Mouse (Mus musculus): ENCODE data around the gene Dusp1. TPM values are rescaled to one million over a fixed set of nuclear protein-coding genes. Genes with fewer than 3 reads are reported as not detected.
A peak's percentile ranks its signal among the peaks of the same experiment; 100 is the strongest.

Gene Dusp1
- polyA plus RNA-seq, 1 experiment from 2014 or later: 29.6 TPM

DNA sequence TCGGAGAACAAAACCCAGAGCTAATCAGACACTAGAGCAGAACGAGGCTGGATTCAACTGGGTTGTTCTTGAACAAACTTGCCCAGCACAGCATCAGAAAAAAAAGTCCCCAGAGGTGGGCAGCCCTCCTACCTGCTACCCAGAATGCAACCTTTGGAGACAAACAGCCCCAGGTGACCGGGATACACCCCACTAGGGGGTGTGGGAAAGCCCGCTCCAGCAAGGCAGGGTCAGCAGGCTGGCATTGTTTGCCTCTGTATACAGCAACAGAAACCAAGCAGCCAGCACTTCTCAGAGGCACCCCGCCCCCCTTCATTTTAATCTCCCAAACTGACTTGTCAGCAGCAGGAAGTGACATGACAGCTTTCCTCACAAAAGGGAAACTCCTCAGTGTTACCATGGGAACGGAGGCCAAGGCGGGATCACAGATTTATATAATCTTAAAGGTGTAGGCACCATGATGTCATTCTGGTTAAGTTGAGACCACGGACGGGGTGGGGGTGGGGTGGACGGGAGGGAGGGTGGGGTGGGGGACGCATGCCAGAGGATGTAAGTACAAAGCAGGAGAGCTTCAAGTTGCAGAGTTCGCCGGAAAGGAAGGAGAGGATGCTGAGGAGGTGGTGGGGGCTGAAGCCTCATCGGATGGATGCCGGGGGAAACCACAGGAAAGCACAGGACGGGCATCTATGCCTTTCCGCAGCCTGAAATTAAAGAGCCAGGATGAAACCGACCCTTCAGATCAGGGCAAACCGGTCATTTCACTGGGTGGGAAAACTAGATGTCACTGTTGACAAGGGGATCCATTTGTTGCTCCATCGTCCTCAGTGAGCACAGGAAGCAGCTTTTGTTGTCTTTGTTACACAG, 58.9 kb downstream of the Dusp1 start:
- Histone ChIP-seq H3K36me3 (replicated peaks) (peaks cover 34% of the 10 kb centered on the region), H3K9ac (no peak overlapping the region), H3K4me1 (replicated peaks) (peaks cover 53% of the 10 kb centered on the region), H3K4me2 (peak overlapping the region; percentile 46), H3K27ac (replicated peaks) (peak overlapping the region; percentile 43; the same call in 1 of the 2 replicates), H3K9me3 (replicated peaks) (no peaks in the 10 kb centered on the region), H3K4me3 (replicated peaks) (no peak overlapping the region), H3K27me3 (no peaks in the 10 kb centered on the region)
- 5% methylated on average over 20 of the region's 20 CpGs for WGBS (ENCODE audit: insufficient replicate concordance)
- ATAC-seq (ENCODE audit: insufficient read depth): no peak

DNA sequence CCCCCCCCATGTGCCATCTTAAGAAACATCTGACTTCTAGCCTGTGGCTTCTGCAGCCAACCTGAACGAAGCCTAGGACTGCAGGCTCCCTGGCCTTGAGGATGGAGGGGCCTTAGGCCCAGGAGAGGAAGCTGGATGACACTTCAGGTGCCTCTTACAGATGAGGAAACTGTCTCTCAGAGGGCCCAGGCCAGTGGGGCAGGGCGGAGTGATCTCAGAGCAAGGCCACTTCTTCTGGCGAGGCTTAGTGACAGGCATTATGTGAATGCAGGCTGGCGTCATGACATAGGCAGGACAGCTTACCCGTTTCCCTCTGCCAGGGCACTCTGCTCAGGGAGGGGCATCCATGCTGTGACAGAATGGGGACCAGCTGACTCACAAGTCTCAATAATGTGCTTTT, 60.1 kb downstream of the Dusp1 start:
- no peak for ATAC-seq (ENCODE audit: insufficient read depth)
- Histone ChIP-seq H3K36me3 (replicated peaks) (peaks cover 30% of the 10 kb centered on the region), H3K4me3 (replicated peaks) (no peak overlapping the region), H3K4me2 (no peak overlapping the region), H3K27me3 (no peaks in the 10 kb centered on the region), H3K27ac (replicated peaks) (0 out of 2 replicates have a peak overlapping the region, but pooled peaks have one; percentile 43), H3K4me1 (replicated peaks) (peaks cover 47% of the 10 kb centered on the region), H3K9ac (no peak overlapping the region), H3K9me3 (replicated peaks) (no peaks in the 10 kb centered on the region)
- WGBS (ENCODE audit: insufficient replicate concordance): 74% methylated on average over 5 of the region's 5 CpGs

DNA sequence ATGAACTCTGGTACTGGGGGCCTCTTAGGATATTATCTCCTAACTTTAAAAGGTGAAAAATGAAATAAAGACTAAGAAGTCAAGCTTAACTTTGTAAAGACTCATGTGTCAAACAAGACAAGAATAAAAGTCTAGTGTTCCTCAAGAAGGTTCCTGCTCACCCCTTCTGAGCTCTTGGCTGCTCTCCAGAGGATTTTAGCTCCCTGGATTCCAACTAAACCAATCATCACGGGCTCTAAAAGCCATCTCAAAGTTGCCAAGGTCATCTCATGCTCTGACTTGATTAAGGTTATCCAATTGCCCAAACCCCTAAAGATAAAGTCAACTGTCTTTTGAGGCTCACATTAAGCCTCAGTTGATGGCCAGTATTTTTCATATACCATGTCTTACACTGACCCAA, 63.3 kb downstream of the Dusp1 start:
- no peak overlapping the region for H3K4me3 ChIP-seq (replicated peaks)
- no peaks in the 10 kb centered on the region for H3K9me3 ChIP-seq (replicated peaks)
- no peak overlapping the region for H3K27ac ChIP-seq (replicated peaks)
- no peaks in the 10 kb centered on the region for H3K27me3 ChIP-seq
- 27% methylated on average over 1 of the region's 1 CpGs for WGBS (ENCODE audit: insufficient replicate concordance)
- peaks cover 19% of the 10 kb centered on the region for H3K4me1 ChIP-seq (replicated peaks)
- ATAC-seq (ENCODE audit: insufficient read depth): no peak
- no peak overlapping the region for H3K9ac ChIP-seq
- H3K4me2 ChIP-seq: no peak overlapping the region
- no peaks in the 10 kb centered on the region for H3K36me3 ChIP-seq (replicated peaks)

DNA sequence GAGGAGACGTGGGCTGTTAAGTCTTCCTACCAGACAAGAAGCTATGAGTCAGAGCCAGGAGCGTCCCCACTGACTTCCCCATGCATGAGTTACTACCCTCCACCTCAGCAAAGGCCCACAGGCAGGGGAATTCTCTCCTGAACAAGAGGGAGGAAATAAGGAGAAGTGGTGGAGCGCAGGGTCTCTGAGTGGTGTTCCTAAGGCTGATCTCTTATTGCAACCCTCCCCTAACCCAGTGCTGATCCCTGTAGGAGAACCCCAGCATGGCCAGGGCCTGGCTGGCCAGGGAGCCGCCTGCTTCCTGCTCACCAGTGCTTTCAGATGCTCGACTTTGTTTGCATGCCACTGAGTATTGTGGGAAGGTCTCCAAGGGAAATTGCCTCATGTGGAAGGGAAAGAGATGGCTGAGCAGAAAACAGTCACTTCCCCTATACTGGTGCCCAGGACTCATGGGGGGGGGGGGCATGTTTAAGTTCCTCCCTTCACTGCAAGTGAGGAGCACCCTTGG, 64.5 kb downstream of the Dusp1 start:
- Histone ChIP-seq H3K4me1 (replicated peaks) (peaks cover 8% of the 10 kb centered on the region; the same call in 1 of the 2 replicates), H3K4me3 (replicated peaks) (no peak overlapping the region), H3K9me3 (replicated peaks) (0 out of 2 replicates have a peak, but pooled peaks cover 2% of the 10 kb centered on the region), H3K9ac (no peak overlapping the region), H3K27me3 (no peaks in the 10 kb centered on the region), H3K36me3 (replicated peaks) (no peaks in the 10 kb centered on the region), H3K4me2 (no peak overlapping the region), H3K27ac (replicated peaks) (peak overlapping the region; percentile 29; the same call in 1 of the 2 replicates)
- ATAC-seq (ENCODE audit: insufficient read depth): peak; percentile 63
- 26% methylated on average over 5 of the region's 5 CpGs for WGBS (ENCODE audit: insufficient replicate concordance)

DNA sequence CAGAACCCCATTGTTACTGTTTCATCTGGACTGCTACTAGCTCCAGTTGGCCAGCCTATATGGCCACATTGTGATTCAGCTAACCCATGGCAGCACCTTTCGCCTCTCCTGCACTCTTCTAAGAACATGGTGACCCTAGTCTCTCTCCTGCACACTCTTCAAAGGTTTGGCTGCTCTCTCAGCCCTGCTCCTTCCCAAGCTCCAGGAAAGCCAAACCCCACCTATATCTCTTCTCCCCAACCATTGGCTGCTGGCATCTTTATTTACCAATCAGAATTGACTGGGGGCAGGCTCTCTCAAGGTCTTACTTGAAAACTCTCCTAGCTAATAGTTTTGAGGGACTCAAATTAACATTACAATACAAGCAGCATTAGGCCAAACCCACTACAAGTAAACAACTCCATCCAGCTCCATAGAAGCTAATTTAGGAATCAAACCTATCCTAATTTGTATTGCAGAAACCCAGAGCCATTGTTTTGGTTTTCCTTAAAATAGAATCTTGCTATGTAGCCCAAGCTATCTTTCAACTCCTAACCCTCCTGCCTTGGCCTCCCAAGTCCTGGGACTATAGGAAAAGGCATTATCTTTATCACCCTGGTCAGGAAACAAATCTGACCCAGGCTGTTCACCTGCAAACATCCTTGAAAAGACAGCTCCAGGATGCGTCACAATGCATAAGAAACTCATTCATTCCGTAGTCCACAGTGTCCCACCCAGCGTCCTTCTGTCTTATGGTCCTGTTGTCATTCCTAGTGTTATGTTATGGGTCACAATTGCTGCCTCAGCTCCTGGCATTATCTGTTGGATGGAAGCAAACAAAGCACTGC, 67.1 kb downstream of the Dusp1 start:
- no peak overlapping the region for H3K4me3 ChIP-seq (replicated peaks)
- 0 out of 2 replicates have a peak, but pooled peaks cover 3% of the 10 kb centered on the region for H3K9me3 ChIP-seq (replicated peaks)
- H3K36me3 ChIP-seq (replicated peaks): no peaks in the 10 kb centered on the region
- WGBS (ENCODE audit: insufficient replicate concordance): 71% methylated on average over 4 of the region's 4 CpGs
- no peak overlapping the region for H3K27ac ChIP-seq (replicated peaks)
- no peak for ATAC-seq (ENCODE audit: insufficient read depth)
- H3K4me1 ChIP-seq (replicated peaks): no peaks in the 10 kb centered on the region
- H3K27me3 ChIP-seq: no peaks in the 10 kb centered on the region
- H3K9ac ChIP-seq: no peak overlapping the region
- H3K4me2 ChIP-seq: no peak overlapping the region

DNA sequence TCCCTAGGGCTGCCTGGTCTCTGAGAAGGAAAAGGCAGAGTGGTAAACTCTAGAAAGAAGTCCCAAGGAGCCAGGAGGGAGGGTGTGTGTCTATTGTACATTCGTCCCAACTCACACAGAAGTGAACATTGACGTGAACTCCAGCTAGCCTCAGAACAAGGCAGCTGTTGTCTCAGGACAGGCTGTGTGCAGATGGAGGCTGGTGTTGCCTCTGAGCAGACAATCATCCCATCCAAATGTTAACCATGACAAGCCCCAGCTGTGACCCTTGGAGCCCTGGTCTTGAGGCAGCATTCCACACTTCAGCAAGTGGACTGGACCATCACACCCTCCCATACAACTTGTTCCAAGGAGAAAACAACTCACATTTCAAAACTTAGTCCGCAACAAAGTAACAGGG, 69.7 kb downstream of the Dusp1 start:
- Histone ChIP-seq H3K27me3 (no peaks in the 10 kb centered on the region), H3K4me1 (replicated peaks) (no peaks in the 10 kb centered on the region), H3K4me2 (no peak overlapping the region), H3K36me3 (replicated peaks) (no peaks in the 10 kb centered on the region), H3K9ac (no peak overlapping the region), H3K27ac (replicated peaks) (no peak overlapping the region), H3K9me3 (replicated peaks) (0 out of 2 replicates have a peak, but pooled peaks cover 3% of the 10 kb centered on the region), H3K4me3 (replicated peaks) (no peak overlapping the region)
- ATAC-seq (ENCODE audit: insufficient read depth): no peak
- 67% methylated on average over 3 of the region's 3 CpGs for WGBS (ENCODE audit: insufficient replicate concordance)

DNA sequence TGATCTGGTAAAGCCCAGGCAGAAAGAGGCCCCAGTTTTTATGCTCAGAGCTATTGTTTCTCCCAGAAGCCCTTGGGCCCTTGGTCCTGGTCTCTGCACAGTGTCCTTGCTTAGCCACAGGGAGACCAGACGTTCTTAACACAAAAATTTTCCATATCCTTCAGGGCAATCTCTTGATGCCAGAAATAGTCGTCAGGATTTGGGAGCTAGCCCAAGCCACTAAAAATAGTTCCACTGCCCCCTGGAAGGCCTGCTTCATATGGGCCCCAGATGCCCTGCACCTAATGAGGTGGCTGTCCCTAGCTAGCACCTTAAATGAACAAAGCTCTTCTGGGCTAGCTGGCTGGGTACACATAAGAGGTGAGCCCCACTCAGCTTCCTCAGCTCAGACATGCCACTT, 71.0 kb downstream of the Dusp1 start:
- no peak for ATAC-seq (ENCODE audit: insufficient read depth)

DNA sequence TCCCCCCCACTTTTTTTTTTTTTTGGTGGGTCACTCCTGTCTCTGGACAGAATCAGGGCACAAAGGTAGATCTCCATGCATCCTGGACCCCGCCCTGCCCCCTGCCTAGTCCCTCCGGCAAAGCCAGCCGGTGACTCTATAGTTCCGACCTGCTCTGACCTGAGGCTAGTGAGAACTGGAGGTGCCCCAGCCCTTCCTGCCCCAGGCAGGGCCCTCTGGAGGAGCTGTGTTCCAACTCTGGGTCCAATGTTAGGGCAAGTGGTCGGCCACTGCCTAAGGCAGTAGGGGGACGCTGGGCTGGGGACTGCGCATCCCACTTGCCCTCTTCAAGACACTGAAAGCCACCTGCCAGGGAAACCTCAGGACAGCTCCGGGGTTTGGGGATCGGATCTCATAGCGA, 71.9 kb downstream of the Dusp1 start:
- Histone ChIP-seq H3K36me3 (replicated peaks) (no peaks in the 10 kb centered on the region), H3K4me3 (replicated peaks) (no peak overlapping the region), H3K4me1 (replicated peaks) (no peaks in the 10 kb centered on the region), H3K9ac (no peak overlapping the region), H3K27ac (replicated peaks) (no peak overlapping the region), H3K27me3 (no peaks in the 10 kb centered on the region; the same call in 1 of the 2 replicates), H3K9me3 (replicated peaks) (0 out of 2 replicates have a peak, but pooled peaks cover 3% of the 10 kb centered on the region), H3K4me2 (no peak overlapping the region)
- 75% methylated on average over 10 of the region's 10 CpGs for WGBS (ENCODE audit: insufficient replicate concordance)
- ATAC-seq (ENCODE audit: insufficient read depth): no peak

More for the DNA sequence above, 71.0 kb downstream of the Dusp1 start:
- Histone ChIP-seq H3K4me2 (no peak overlapping the region), H3K4me3 (replicated peaks) (no peak overlapping the region), H3K27ac (replicated peaks) (no peak overlapping the region), H3K27me3 (no peaks in the 10 kb centered on the region; the same call in 1 of the 2 replicates), H3K4me1 (replicated peaks) (no peaks in the 10 kb centered on the region), H3K36me3 (replicated peaks) (no peaks in the 10 kb centered on the region), H3K9me3 (replicated peaks) (0 out of 2 replicates have a peak, but pooled peaks cover 3% of the 10 kb centered on the region), H3K9ac (no peak overlapping the region)
- WGBS (ENCODE audit: insufficient replicate concordance): 66% methylated on average over 2 of the region's 2 CpGs

DNA sequence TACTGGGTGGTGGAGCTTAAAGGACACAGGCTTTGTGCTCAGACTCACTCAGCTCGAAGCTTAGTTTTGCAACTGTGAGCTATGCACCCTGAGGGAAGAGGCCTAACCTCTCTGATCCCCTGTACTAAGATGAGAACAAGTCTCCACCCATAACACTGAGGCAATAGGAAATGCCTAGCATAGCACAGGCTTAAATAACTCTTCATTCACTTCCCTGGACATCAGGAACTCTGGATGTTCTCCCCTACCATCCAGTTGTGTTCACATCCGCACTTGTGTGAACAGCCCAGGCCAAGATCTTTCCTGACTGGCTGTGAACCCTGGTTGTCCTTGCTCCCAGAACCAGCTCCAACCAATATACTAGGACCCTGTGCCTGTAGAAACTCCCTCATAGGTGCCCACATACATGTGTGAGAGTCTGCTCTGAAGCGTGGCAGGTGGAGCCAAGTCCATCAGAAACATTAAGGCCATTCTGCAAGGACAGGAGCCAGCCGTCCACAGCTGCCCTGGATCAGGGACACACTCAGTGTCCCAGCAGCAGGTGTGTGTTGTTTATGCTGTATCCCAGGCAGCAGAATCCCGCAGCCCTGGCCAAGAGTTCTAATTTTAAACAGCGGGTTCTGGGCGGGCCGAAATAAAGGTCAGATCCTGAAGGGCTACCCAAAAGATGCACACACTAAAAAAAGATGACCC, 73.1 kb downstream of the Dusp1 start:
- Histone ChIP-seq H3K9ac (no peak overlapping the region), H3K36me3 (replicated peaks) (no peaks in the 10 kb centered on the region), H3K4me2 (no peak overlapping the region), H3K27me3 (no peaks in the 10 kb centered on the region; the same call in 1 of the 2 replicates), H3K4me3 (replicated peaks) (no peak overlapping the region), H3K4me1 (replicated peaks) (no peaks in the 10 kb centered on the region), H3K9me3 (replicated peaks) (0 out of 2 replicates have a peak, but pooled peaks cover 3% of the 10 kb centered on the region), H3K27ac (replicated peaks) (no peak overlapping the region)
- WGBS (ENCODE audit: insufficient replicate concordance): 67% methylated on average over 8 of the region's 8 CpGs
- ATAC-seq (ENCODE audit: insufficient read depth): no peak

DNA sequence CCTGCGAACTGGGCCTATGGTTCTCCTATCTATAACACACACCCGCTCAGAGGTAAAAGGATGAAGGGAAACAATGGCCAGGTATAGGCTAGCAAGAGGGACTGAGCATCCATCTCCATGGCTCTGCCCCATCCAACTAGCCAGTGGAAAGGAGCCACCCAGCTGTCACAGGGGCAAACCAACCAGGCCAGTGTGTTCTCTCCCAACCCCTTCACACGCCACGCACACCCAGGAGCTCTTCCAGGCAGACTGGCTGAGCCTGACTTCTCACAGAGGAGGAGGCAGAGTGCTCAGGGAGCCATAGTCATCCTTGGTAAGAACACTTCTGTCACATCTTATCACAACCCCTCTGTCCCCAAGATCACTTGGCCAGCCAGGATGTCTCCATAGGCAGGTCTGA, 74.0 kb downstream of the Dusp1 start:
- no peak overlapping the region for H3K4me2 ChIP-seq
- H3K36me3 ChIP-seq (replicated peaks): no peaks in the 10 kb centered on the region
- no peak overlapping the region for H3K27ac ChIP-seq (replicated peaks)
- H3K4me3 ChIP-seq (replicated peaks): no peak overlapping the region
- WGBS (ENCODE audit: insufficient replicate concordance): 70% methylated on average over 4 of the region's 4 CpGs
- H3K27me3 ChIP-seq: no peaks in the 10 kb centered on the region; the same call in 1 of the 2 replicates
- no peak overlapping the region for H3K9ac ChIP-seq
- H3K4me1 ChIP-seq (replicated peaks): no peaks in the 10 kb centered on the region
- no peak for ATAC-seq (ENCODE audit: insufficient read depth)
- 0 out of 2 replicates have a peak, but pooled peaks cover 3% of the 10 kb centered on the region for H3K9me3 ChIP-seq (replicated peaks)
